Mouse (Mus musculus) hematopoietic stem cell, adult 5-6 weeks (primary cell): ENCODE data around the gene Arnt2. TPM values are rescaled to one million over a fixed set of nuclear protein-coding genes. Genes with fewer than 3 reads are reported as not detected.

Source experiments
- ATAC-seq, 2 experiments: fragments of 125-278 bp in 1 of 2; replicated peaks in 1 of 2; 2 replicates each; pipeline ENCODE4 v1.8.0; 2016 to 2017; ENCODE audit warnings: inconsistent platforms in 2 of 2, mild to moderate bottlenecking in 2 of 2, moderate number of reproducible peaks in 2 of 2, low read depth in 1 of 2, moderate TSS enrichment in 1 of 2; ENCODE audit not compliant: low FRiP score in 2 of 2, poor library complexity in 2 of 2, severe bottlenecking in 2 of 2, insufficient read depth in 1 of 2, low TSS enrichment in 1 of 2
- total RNA-seq: library from RNA; stranded (forward); fragments of 172-1452, 232-1000 nt; gene quantifications from 2 replicates; pipeline ENCODE4 v1.2.3, GENCODE M21; 2017

Gene Arnt2
- total RNA-seq, 1 experiment from 2014 or later: not detected

DNA sequence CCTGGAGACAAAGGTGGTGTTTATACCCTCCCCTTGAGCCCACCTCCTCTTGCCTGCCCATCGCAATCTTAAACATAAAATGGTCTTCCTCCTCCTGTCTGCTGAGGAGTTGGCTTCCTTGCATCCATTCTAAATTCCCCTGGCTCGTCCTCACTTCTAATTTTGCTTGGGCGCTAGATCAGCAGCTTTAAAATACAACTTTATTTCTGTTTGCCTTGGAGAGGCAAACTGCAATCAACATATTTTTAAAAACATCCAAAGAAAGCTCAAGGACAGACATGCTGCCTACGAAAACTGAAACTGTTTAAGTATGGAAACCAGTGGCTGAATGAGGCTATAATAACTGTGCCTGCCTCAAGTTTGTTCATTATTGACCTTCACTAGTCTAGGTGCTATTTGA is 127.7 kb downstream of the Arnt2 start:
- no peak for ATAC-seq

DNA sequence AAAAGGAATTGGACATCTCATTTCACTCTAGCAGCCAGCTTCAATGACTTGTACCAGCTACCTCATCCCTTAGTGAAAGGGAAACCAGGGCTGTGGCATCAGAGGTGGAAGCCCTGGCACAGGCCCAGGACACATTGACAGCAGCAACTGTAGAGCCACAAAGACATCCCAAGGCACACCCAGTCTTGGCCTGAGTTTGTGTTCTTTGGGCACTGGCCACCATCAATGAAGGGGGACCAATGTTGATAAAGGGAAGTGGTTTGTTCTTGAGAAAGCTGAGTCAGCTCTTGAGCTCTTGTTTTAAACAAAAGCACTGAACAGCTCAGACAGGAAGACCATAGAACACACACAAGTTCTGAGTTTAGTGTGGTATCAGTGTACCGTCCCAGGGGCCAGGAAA is 130.7 kb downstream of the Arnt2 start:
- peak; percentile 49 to 53; a peak in 3 of 4 replicates for ATAC-seq

DNA sequence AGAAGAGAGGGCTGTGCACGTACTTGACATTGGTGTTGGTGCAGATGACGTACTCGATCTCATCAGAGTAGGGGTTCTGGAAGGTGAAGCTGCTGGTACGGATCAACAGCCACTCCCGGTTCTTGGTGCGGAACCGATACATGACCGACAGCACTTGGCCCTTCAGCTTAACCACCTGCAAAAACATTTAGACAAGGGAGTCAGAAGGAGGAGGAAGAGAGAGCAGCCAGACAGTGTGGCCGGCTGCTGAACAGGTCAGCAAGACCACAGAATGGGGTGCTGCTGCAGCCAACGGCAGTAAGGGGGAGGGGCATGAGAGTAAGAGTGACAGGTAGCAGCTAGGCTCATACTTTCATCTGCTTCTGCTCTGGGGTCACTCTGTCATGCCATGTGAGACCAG is 134.7 kb downstream of the Arnt2 start:
- no peak for ATAC-seq

GRCm38 (mm10) chr7:84273930-84274329 is 136.0 kb downstream of the Arnt2 start:
- no peak for ATAC-seq

GRCm38 (mm10) chr7:84272206-84272818 is 137.7 kb downstream of the Arnt2 start:
- ATAC-seq: peak; percentile 90 to 96

GRCm38 (mm10) chr7:84271429-84271828 is 138.5 kb downstream of the Arnt2 start:
- ATAC-seq: no peak

GRCm38 (mm10) chr7:84263466-84263865 is 146.5 kb downstream of the Arnt2 start:
- no peak for ATAC-seq

DNA sequence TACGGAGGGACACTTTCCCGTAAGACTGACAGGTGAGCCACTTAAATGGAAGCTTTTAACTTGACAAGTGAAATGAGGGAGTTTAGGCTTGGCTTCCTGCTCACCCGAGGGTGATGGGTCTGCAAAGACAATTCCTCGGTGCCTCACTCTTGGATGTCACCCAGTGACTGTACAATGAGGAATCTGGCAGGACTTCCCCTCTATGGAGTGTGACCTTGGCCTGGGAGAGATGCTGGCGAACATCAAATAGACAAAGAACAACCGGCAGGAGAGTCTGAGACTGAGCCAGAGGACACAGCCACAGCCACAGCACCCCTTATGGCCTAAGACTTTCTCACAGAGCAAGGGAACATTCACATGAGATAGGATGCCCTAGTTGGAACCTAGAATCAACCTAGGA is 148.6 kb downstream of the Arnt2 start:
- no peak for ATAC-seq

- ATAC-seq: no peak
These were observed 149.6 kb downstream of the Arnt2 start for GRCm38 (mm10) chr7:84260401-84260800.

- no peak for ATAC-seq
These were observed 150.5 kb downstream of the Arnt2 start for GRCm38 (mm10) chr7:84259309-84259985.

DNA sequence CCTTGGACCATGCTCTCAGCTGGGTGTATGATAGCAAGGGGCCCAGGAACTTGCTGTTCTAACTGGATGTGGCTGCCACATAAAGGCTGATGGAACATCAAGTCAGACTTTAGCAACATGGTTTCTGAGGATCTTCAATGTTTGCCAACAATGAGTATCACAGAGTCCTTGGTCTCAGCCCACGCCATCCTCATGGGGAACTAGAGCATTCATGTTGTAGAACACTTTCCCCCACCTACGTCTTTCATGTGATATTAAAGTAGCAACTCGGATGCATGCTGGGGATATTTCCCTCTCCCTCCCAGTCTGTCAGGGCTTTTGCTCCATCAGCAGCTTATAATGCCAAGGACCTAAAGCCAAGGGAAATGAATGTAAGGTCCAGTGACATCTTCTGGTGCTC is 153.3 kb downstream of the Arnt2 start:
- no peak for ATAC-seq

DNA sequence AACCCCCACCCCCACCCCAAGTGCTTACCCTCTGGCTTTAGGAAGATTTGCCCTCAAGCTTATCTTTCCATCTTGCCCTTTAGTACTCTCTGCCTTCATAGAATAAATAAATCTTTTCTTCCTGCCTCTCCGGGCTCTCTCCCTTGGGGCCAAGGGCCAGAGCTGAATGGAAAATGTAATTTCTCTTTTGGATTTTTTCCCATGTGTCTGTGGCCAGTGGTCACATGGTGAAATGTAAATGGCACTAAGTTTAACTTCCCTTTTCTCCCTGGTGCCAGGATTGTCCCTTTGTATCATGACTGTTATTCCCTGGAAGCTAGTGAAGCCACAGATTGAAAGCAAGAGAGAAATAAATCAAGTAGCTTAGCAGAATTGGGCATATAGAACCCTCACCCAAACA is 153.7 kb downstream of the Arnt2 start:
- no peak for ATAC-seq

DNA sequence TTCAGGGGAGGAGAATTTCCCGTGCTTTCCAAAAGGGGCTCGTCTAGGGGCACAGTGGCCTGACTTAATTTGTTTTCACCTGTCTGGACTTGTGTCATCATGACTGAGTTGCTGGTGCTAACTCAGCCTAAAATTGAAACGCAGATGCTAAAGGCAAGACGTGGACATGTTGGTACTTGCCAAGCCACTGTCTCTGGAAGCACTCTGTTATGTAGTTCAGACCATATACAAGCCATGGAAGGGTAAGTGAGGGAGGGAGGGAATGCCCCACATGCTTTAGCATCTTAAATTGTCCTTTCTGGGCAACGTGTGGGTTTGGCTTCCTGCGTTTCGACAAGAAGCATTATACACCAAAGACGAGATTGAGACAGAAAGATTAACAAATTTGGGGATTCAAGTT is 155.1 kb downstream of the Arnt2 start:
- no peak for ATAC-seq

- ATAC-seq: no peak
These were observed 155.7 kb downstream of the Arnt2 start for GRCm38 (mm10) chr7:84254311-84254710.

- ATAC-seq: no peak
These were observed 158.3 kb downstream of the Arnt2 start for GRCm38 (mm10) chr7:84251667-84252066.

DNA sequence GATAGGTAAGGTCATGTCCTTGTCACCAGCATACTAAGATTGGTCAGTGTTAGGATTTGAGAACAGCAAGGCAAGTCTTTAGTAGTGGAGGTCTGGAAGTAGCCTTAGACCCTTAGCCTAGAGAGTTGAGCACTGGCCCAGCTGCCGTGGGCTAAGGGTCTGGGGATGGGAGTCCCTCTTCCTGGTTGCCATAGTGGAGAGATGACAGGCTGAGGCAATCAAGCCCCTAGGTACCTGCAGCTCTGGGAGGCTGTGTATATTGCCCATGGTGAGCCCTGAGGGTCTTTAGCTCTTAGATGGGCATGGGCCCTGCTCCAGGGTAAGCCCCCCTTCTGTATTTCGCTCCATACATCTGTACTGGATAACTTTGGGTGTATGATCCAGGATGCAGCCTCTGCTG is 159.2 kb downstream of the Arnt2 start:
- ATAC-seq: no peak

DNA sequence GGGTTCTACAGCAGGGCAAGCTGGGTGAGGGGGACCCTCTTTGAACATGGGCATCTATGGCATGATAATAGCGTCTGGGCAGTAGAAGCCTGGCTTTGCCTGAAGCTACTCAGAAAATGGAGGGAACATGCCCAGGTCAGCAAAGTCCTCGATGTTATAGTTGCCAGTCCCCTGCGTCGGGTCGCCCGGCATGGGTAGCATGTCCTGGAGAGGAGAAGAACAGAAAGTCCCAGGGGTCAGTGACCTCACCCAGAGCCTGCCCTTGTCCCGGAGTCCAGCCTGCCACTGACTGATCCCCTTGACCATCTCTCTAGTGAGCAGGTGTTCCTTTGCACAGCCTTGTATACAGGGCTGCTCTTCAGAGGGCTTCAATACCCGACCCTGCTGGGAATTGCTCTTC is 160.0 kb downstream of the Arnt2 start:
- no peak for ATAC-seq

GRCm38 (mm10) chr7:84249381-84249780 is 160.6 kb downstream of the Arnt2 start:
- no peak for ATAC-seq
